Mouse (Mus musculus) myocyte (in vitro differentiated cells): Measurements from ENCODE around the gene Wdr20.

Experiments used
- CEBPB ChIP-seq: IDR thresholded peaks from 2 replicates; pipeline ENCODE4 v1.6.1; 2011; ENCODE audit warnings: mild to moderate bottlenecking, moderate library complexity; ENCODE audit not compliant: poor library complexity, insufficient read depth, severe bottlenecking
- E2F4 ChIP-seq: IDR thresholded peaks from one replicate; pipeline ENCODE4 v1.6.1; 2011; ENCODE audit warnings: mild to moderate bottlenecking, control low read depth, moderate library complexity; ENCODE audit not compliant: insufficient read depth
- MAX ChIP-seq: IDR thresholded peaks from one replicate; pipeline ENCODE4 v1.6.1; 2011; ENCODE audit warnings: low read depth, mild to moderate bottlenecking, control low read depth
- MYOD1 ChIP-seq, 3 experiments: IDR thresholded peaks; one replicate each; pipeline ENCODE4 v1.6.1; 2011; ENCODE audit warnings: control low read depth in 2 of 3, low read depth in 2 of 3, mild to moderate bottlenecking in 2 of 3, moderate library complexity in 1 of 3; ENCODE audit not compliant: insufficient read length in 2 of 3, control insufficient read depth in 1 of 3
- POLR2A ChIP-seq: IDR thresholded peaks from one replicate; pipeline ENCODE4 v1.6.1; 2011; ENCODE audit warnings: low read depth, mild to moderate bottlenecking, control low read depth, moderate library complexity; ENCODE audit not compliant: insufficient read length
- POLR2AphosphoS2 ChIP-seq: IDR thresholded peaks from one replicate; pipeline ENCODE4 v1.6.1; 2011; ENCODE audit warnings: low read depth, control low read depth; ENCODE audit not compliant: insufficient read length
- TCF12 ChIP-seq: IDR thresholded peaks from one replicate; pipeline ENCODE4 v1.6.1; 2011; ENCODE audit warnings: mild to moderate bottlenecking, control low read depth; ENCODE audit not compliant: poor library complexity, insufficient read depth, severe bottlenecking
- USF1 ChIP-seq: IDR thresholded peaks from one replicate; pipeline ENCODE4 v1.6.1; 2011; ENCODE audit warnings: low read depth, mild to moderate bottlenecking, control low read depth, moderate library complexity

- no peak for TF ChIP-seq TCF12
- no peak for TF ChIP-seq POLR2A
- TF ChIP-seq POLR2AphosphoS2, result no peak
- no peak for TF ChIP-seq MYOD1 (IDR thresholded peaks at IDR 0.05; ENCODE audit: control insufficient read depth in 1 of 3, insufficient read length in 2 of 3, low read depth in 2 of 3)
- TF ChIP-seq USF1, result no peak
- no peak for TF ChIP-seq CEBPB
- TF ChIP-seq E2F4, result no peak
- TF ChIP-seq MAX, result no peak
These were observed 1.1 kb upstream of the Wdr20 start for GRCm38 (mm10) chr12:110736641-110737040.
